Mouse (Mus musculus): ENCODE results near the gene Prr13. TPM values are rescaled to one million over a fixed set of nuclear protein-coding genes. Genes with fewer than 3 reads are reported as not detected.

The Prr13 gene
- polyA plus RNA-seq (2015; fragmentation: Nextera tagmentation; extraction: Ambion mirVana) = 76.0 and 77.2 TPM in 2 replicates

DNA sequence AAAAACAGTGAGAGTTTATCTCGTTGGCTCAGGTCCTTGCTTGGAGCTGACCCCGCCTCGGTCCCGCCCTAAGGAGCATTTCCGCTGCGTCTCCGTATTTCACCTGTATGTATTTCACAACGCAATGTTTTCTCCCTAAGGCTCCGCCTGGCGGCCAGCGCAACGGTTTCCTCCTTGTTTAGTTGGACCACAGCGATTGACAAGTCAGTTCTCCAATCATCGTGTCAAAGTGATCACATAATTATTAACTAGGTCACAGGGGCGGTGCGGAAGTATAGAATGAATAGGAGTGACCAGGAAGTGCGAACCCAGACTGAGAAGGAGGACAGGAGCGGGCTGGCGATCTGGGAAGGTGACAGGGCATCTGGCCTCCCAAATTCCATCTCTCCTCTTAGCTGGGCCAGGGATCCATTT lies at the start of gene Prr13:
Prr13 (plus strand) TSS at position 125 of the 414 bp plus-strand sequence.
- peak; percentile 92 for DNase-seq
- peak; percentile 86 for TF ChIP-seq CTCF (IDR thresholded peaks at IDR 0.05; ENCODE audit: low read depth)
- TF ChIP-seq EP300 (IDR thresholded peaks at IDR 0.05; ENCODE audit: low read depth) = peak; percentile 56; the same call in 1 of the 2 replicates
- H3K4me2 ChIP-seq (ENCODE audit: low read depth, low read length) = peak within 1 kb of the TSS; percentile 90
- no peaks in the 10 kb centered on the region for H3K9me3 ChIP-seq (ENCODE audit: low read length)
- H3K36me3 ChIP-seq (replicated peaks; ENCODE audit: insufficient read depth, low read length) = peaks cover 19% of the 10 kb centered on the region
- WGBS (ENCODE audit: insufficient replicate concordance) = under 1% methylated on average over 19 of the region's 19 CpGs
- no peaks in the 10 kb centered on the region for H3K27me3 ChIP-seq (ENCODE audit: insufficient read depth, low read length)
- peak within 1 kb of the TSS; percentile 59 for H3K4me3 ChIP-seq (ENCODE audit: low read depth, low read length)
- H3K4me1 ChIP-seq (ENCODE audit: insufficient read depth) = peaks cover 34% of the 10 kb centered on the region
- H3K9ac ChIP-seq (replicated peaks) = peak within 1 kb of the TSS; percentile 64
- peak within 1 kb of the TSS; percentile 80 for H3K27ac ChIP-seq (ENCODE audit: low read depth)
- peak; percentile 88 for ATAC-seq

DNA sequence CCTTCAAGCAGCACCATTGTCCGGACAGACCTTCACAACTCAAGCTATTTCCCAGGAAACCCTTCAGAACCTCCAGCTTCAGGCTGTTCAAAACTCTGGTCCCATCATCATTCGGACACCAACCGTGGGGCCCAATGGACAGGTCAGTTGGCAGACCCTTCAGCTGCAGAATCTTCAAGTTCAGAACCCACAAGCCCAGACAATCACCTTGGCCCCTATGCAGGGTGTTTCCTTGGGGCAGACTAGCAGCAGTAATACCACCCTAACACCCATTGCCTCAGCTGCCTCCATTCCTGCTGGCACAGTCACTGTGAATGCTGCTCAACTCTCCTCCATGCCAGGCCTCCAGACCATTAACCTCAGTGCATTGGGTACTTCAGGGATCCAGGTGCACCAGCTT lies 49.5 kb upstream of the Prr13 start:
- no peaks in the 10 kb centered on the region for H3K9me3 ChIP-seq (ENCODE audit: low read length)
- no peak for TF ChIP-seq EP300 (IDR thresholded peaks at IDR 0.05; ENCODE audit: low read depth)
- no peak for ATAC-seq
- H3K4me2 ChIP-seq (ENCODE audit: low read depth, low read length) = peak overlapping the region; percentile 26
- no peak for DNase-seq
- H3K27me3 ChIP-seq (ENCODE audit: insufficient read depth, low read length) = no peaks in the 10 kb centered on the region
- WGBS (ENCODE audit: insufficient replicate concordance) = 90% methylated on average over 3 of the region's 3 CpGs
- no peak overlapping the region for H3K27ac ChIP-seq (ENCODE audit: low read depth)
- H3K4me1 ChIP-seq (ENCODE audit: insufficient read depth) = peaks cover 29% of the 10 kb centered on the region
- no peak overlapping the region for H3K4me3 ChIP-seq (ENCODE audit: low read depth, low read length)
- no peak overlapping the region for H3K9ac ChIP-seq (replicated peaks)
- H3K36me3 ChIP-seq (replicated peaks; ENCODE audit: insufficient read depth, low read length) = peaks cover 50% of the 10 kb centered on the region

DNA sequence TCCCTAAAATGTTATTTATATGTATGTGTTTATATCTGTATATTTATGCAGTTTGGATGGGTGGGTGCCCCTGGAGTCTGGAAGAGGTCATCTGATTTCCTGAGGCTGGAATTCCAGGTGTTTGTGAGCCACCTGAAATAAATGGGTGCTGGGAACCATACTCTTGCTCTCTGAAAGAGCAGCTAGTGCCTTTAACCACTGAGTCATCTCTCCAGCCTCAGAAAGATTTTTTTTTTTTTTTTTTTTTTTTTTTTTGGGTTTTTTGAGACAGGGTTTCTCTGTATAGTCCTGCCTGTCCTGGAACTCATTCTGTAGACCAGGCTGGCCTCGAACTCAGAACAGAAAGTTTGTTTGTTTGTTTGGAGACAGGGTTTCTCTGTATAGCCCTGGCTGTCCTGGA lies 47.8 kb upstream of the Prr13 start:
- DNase-seq (no peak), ATAC-seq (no peak)
- H3K4me3 ChIP-seq (ENCODE audit: low read depth, low read length) = no peak overlapping the region
- H3K4me2 ChIP-seq (ENCODE audit: low read depth, low read length) = peak overlapping the region; percentile 56
- no peaks in the 10 kb centered on the region for H3K9me3 ChIP-seq (ENCODE audit: low read length)
- WGBS (ENCODE audit: insufficient replicate concordance) = 74% methylated on average over 1 of the region's 1 CpGs
- peaks cover 26% of the 10 kb centered on the region for H3K4me1 ChIP-seq (ENCODE audit: insufficient read depth)
- no peak overlapping the region for H3K9ac ChIP-seq (replicated peaks)
- no peak overlapping the region for H3K27ac ChIP-seq (ENCODE audit: low read depth)
- no peak for TF ChIP-seq EP300 (IDR thresholded peaks at IDR 0.05; ENCODE audit: low read depth)
- no peak for TF ChIP-seq CTCF (IDR thresholded peaks at IDR 0.05; ENCODE audit: low read depth)
- H3K27me3 ChIP-seq (ENCODE audit: insufficient read depth, low read length) = no peaks in the 10 kb centered on the region
- peaks cover 53% of the 10 kb centered on the region for H3K36me3 ChIP-seq (replicated peaks; ENCODE audit: insufficient read depth, low read length)

DNA sequence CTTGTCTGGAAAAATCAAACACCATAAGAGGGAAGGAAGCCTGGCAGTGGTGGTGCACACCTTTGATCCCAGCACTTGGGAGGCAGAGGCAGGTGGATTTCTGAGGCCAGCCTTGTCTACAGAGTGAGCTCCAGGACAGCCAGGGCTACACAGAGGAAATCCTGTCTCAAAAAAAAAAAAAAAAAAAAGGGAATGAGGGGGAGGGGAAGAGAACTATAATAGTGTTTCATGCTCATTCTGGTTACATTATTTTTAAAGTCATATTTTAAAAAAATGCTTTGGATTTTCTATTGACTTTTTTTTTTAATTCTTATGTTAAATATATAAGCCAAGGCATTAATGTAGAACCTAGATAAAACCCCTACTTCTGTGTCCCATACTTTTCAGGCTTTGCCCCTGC lies 45.1 kb upstream of the Prr13 start:
- Histone ChIP-seq H3K36me3 (replicated peaks; ENCODE audit: insufficient read depth, low read length) (peaks cover 42% of the 10 kb centered on the region), H3K9me3 (ENCODE audit: low read length) (no peaks in the 10 kb centered on the region), H3K4me3 (ENCODE audit: low read depth, low read length) (no peak overlapping the region), H3K27me3 (ENCODE audit: insufficient read depth, low read length) (no peaks in the 10 kb centered on the region), H3K4me2 (ENCODE audit: low read depth, low read length) (no peak overlapping the region), H3K4me1 (ENCODE audit: insufficient read depth) (peaks cover 18% of the 10 kb centered on the region), H3K27ac (ENCODE audit: low read depth) (no peak overlapping the region), H3K9ac (replicated peaks) (no peak overlapping the region)
- DNase-seq = no peak
- no peak for ATAC-seq
- no peak for TF ChIP-seq CTCF (IDR thresholded peaks at IDR 0.05; ENCODE audit: low read depth)
- TF ChIP-seq EP300 (IDR thresholded peaks at IDR 0.05; ENCODE audit: low read depth) = no peak

DNA sequence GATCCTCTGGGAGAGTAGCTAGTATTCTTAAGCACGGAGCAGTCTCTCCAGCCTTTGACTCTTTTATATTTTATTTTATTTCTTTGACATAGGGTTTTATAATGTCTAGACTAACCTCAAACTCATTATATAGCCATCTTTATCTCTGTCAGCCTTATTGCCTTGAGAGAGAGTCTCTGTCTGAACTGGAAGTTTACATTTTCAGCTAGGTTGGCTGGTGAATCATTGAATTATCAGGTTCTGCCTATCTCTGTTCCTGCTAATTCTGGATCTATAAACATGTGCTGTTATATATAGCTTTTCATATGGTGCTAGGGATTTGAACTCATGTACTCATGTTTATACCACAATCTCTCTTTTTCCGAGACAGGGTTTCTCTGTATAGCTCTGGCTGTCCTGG lies 41.3 kb upstream of the Prr13 start:
- Histone ChIP-seq H3K4me1 (ENCODE audit: insufficient read depth) (no peaks in the 10 kb centered on the region), H3K27me3 (ENCODE audit: insufficient read depth, low read length) (no peaks in the 10 kb centered on the region), H3K4me2 (ENCODE audit: low read depth, low read length) (no peak overlapping the region), H3K4me3 (ENCODE audit: low read depth, low read length) (no peak overlapping the region), H3K9ac (replicated peaks) (no peak overlapping the region), H3K9me3 (ENCODE audit: low read length) (no peaks in the 10 kb centered on the region), H3K27ac (ENCODE audit: low read depth) (no peak overlapping the region), H3K36me3 (replicated peaks; ENCODE audit: insufficient read depth, low read length) (peaks cover 12% of the 10 kb centered on the region; the same call in 1 of the 2 replicates)
- 86% methylated on average over 2 of the region's 2 CpGs for WGBS (ENCODE audit: insufficient replicate concordance)
- ATAC-seq = no peak
- TF ChIP-seq EP300 (IDR thresholded peaks at IDR 0.05; ENCODE audit: low read depth) (no peak), CTCF (IDR thresholded peaks at IDR 0.05; ENCODE audit: low read depth) (no peak)
- DNase-seq = no peak

DNA sequence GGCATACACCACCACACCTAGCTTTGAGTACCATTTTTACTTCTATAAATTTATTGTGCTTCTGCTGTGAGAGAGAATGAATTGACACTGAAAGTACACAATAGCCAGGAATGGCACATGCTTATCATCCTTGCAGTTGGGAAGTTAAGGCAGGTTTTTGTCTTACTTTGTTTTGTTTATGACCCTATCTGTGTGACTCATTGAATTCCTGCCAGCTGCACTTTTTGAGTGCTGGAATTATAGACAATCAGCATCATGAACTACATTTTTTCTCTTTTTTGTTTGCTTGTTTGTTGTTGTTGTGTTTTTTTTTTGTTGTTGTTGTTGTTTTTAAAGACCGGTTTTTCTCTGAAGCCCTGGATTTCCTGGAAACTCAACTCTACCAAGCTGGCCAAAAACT lies 37.8 kb upstream of the Prr13 start:
- Histone ChIP-seq H3K4me2 (ENCODE audit: low read depth, low read length) (no peak overlapping the region), H3K27ac (ENCODE audit: low read depth) (no peak overlapping the region), H3K9me3 (ENCODE audit: low read length) (no peaks in the 10 kb centered on the region), H3K4me1 (ENCODE audit: insufficient read depth) (no peaks in the 10 kb centered on the region), H3K9ac (replicated peaks) (no peak overlapping the region), H3K27me3 (ENCODE audit: insufficient read depth, low read length) (no peaks in the 10 kb centered on the region), H3K4me3 (ENCODE audit: low read depth, low read length) (no peak overlapping the region), H3K36me3 (replicated peaks; ENCODE audit: insufficient read depth, low read length) (peaks cover 15% of the 10 kb centered on the region)
- DNase-seq = no peak
- ATAC-seq = no peak
- no peak for TF ChIP-seq CTCF (IDR thresholded peaks at IDR 0.05; ENCODE audit: low read depth)
- no peak for TF ChIP-seq EP300 (IDR thresholded peaks at IDR 0.05; ENCODE audit: low read depth)
- WGBS (ENCODE audit: insufficient replicate concordance) = 37% methylated on average over 1 of the region's 1 CpGs

DNA sequence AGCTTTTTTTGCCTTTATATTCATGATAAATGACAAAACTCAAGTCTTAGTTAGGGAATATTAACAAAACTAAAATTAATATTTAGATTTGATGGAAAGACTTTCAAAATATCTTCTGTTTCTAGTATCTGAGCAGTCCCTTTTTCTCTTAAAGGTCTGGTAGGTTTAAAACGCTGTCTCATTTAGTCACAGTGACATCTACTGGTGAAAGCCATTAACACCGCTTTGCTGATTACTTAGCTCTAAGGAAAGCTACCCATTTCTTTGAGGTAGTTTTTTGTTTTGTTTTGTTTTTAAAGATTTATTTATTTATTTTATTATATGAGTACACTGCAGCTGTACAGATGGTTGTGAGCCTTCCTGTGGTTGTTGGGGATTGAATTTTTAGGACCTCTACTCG lies 37.4 kb upstream of the Prr13 start:
- Histone ChIP-seq H3K27ac (ENCODE audit: low read depth) (no peak overlapping the region), H3K4me1 (ENCODE audit: insufficient read depth) (no peaks in the 10 kb centered on the region), H3K27me3 (ENCODE audit: insufficient read depth, low read length) (no peaks in the 10 kb centered on the region), H3K9me3 (ENCODE audit: low read length) (no peaks in the 10 kb centered on the region), H3K9ac (replicated peaks) (no peak overlapping the region), H3K36me3 (replicated peaks; ENCODE audit: insufficient read depth, low read length) (peaks cover 19% of the 10 kb centered on the region), H3K4me3 (ENCODE audit: low read depth, low read length) (no peak overlapping the region), H3K4me2 (ENCODE audit: low read depth, low read length) (no peak overlapping the region)
- ATAC-seq (peak; percentile 54; the same call in 1 of the 2 replicates), DNase-seq (no peak)
- WGBS (ENCODE audit: insufficient replicate concordance) = 55% methylated on average over 3 of the region's 3 CpGs
- TF ChIP-seq EP300 (IDR thresholded peaks at IDR 0.05; ENCODE audit: low read depth) (no peak), CTCF (IDR thresholded peaks at IDR 0.05; ENCODE audit: low read depth) (peak; percentile 79)
